Mouse (Mus musculus) lung, postnatal 25 days (tissue): ENCODE measurements around the gene Olfr720.

ENCODE experiments used
- DNase-seq: peaks from one replicate; pipeline ENCODE4 v3.0.0; 2022; ENCODE audit warnings: low spot score

Olfr720 gene

DNA sequence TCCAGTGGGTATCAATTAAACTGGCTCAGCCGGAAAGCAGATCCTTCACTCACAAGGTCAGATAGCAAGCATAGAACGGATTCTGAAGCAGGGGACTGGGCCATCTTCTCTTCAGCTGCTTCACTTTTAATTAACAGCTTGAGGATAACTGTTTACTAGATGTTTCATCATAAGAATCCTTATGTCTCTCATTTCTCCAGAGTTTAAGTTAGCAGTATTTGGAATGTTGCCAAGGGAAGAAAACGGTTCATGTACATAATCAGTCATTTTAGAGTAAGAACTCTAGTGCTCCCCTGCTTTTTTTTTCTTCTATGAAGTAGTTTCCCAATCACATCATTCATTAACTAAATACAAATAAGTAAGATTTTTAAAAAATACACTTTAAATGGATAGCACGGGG lies at the start of gene Olfr720:
Olfr720 (minus strand) TSS at position 101 of the 400 bp plus-strand sequence.
- DNase-seq: no peak
